In genomic region chr2:65441566-65441965, GRCm38 (mm10) we compare ENCODE assay signal across 8 mouse cellular contexts.
A peak's percentile ranks its signal among the peaks of the same experiment; 100 is the strongest.
DNase-seq lines count a peak whose midpoint lies in the region; ATAC-seq and TF ChIP-seq lines count a peak whose summit lies in the region.
"Had no signal": no experiment of that assay in that cellular context is flagged by ENCODE, and none has a peak within 500 bp of the region (broad histone marks: within the 10 kb centered on the region; RNA-seq: fewer than 3 reads in every experiment).

No protein-coding gene starts in this region.

- no peak for TF ChIP-seq EP300 in lung, postnatal 0 days (IDR thresholded peaks at IDR 0.05)

- DNase-seq in lung, postnatal 0 days (ENCODE audit: low spot score): peak; percentile 24
- DNase-seq in lung, postnatal 4 days: no peak
- peak; percentile 10 for DNase-seq in adrenal gland, postnatal 25 days
- peak; percentile 27 to 35 for DNase-seq in heart, postnatal 36 days
- peak; percentile 6 for DNase-seq in lung, postnatal 10 days
- DNase-seq in embryo, embryonic 11 days: no peak
- no peak for DNase-seq in B cell, adult 2 months

- no peaks in the 10 kb centered on the region for H3K9me3 ChIP-seq in lung, postnatal 0 days (ENCODE audit: low read length)

- H3K4me3 ChIP-seq in lung, postnatal 0 days (ENCODE audit: low read depth, low read length): no peak overlapping the region
- H3K4me3 ChIP-seq: megakaryocyte, embryonic 14.5 days had no signal

- no peak overlapping the region for H3K4me2 ChIP-seq in lung, postnatal 0 days (replicated peaks; ENCODE audit: low read depth, low read length)

- no peaks in the 10 kb centered on the region for H3K36me3 ChIP-seq in lung, postnatal 0 days (ENCODE audit: insufficient read depth, low read length)

- intact Hi-C loops in heart, postnatal 36 days (cut with DNase I): no loop called here

- H3K27me3 ChIP-seq in lung, postnatal 0 days (replicated peaks; ENCODE audit: insufficient read depth, low read length): no peaks in the 10 kb centered on the region
- H3K27me3 ChIP-seq: megakaryocyte, embryonic 14.5 days had no signal

- no peak overlapping the region for H3K27ac ChIP-seq in lung, postnatal 0 days (ENCODE audit: low read length)

- no peak overlapping the region for H3K9ac ChIP-seq in lung, postnatal 0 days (replicated peaks; ENCODE audit: low read depth)

- ATAC-seq in lung, postnatal 0 days: peak; percentile 49; the same call in 1 of the 2 replicates

- no peak for TF ChIP-seq CTCF in lung, postnatal 0 days (IDR thresholded peaks at IDR 0.05)

- H3K4me1 ChIP-seq in lung, postnatal 0 days (ENCODE audit: insufficient read depth, low read depth, low read length): no peaks in the 10 kb centered on the region
- H3K4me1 ChIP-seq: megakaryocyte, embryonic 14.5 days had no signal

- whole genome bisulfite sequencing in lung, postnatal 0 days: 18% methylated on average over 5 of the region's 5 CpGs

Comparison
In these comparisons a context has a peak if more than half of its experiments do, and no peak if none do; other contexts are left out.
1. DNase-seq: peak in lung, postnatal 0 days (single experiment), adrenal gland, postnatal 25 days (single experiment), heart, postnatal 36 days (2 of 2) and lung, postnatal 10 days (single experiment); none in lung, postnatal 4 days (0 of 2), embryo, embryonic 11 days (single experiment) and B cell, adult 2 months (0 of 2).